Mouse (Mus musculus) liver, adult 2 months (tissue): ENCODE measurements around the gene Pdx1. TPM values are rescaled to one million over a fixed set of nuclear protein-coding genes. Genes with fewer than 3 reads are reported as not detected.

Experiments used
- DNase-seq: peaks from one replicate; pipeline ENCODE4 v3.0.0-alpha.2; 2011; ENCODE audit warnings: low read depth, low spot score; ENCODE audit errors: extremely low read depth
- H3K27ac ChIP-seq: fragments of 200-500 bp; replicated peaks from 2 replicates; pipeline ENCODE4 v1.5.1; 2012; ENCODE audit warnings: low read depth, mild to moderate bottlenecking, control low read depth, inconsistent platforms, low read length; ENCODE audit not compliant: insufficient read depth
- H3K27me3 ChIP-seq: fragments of 200-500 bp; 2 replicates; pipeline ENCODE4 v1.6.1; 2012; ENCODE audit warnings: mild to moderate bottlenecking, moderate library complexity, low read length, inconsistent platforms; ENCODE audit not compliant: control insufficient read depth, insufficient read depth
- H3K36me3 ChIP-seq: fragments of 200-500 bp; 2 replicates; pipeline ENCODE4 v1.6.1; 2012; ENCODE audit warnings: low read length, inconsistent platforms; ENCODE audit not compliant: control insufficient read depth, insufficient read depth
- H3K4me1 ChIP-seq: fragments of 200-500 bp; 2 replicates; pipeline ENCODE4 v1.6.1; 2011; ENCODE audit warnings: low read length; ENCODE audit not compliant: control insufficient read depth, insufficient read depth
- H3K4me3 ChIP-seq: fragments of 200-500 bp; 2 replicates; pipeline ENCODE4 v1.5.1; 2011; ENCODE audit warnings: low read depth, mild to moderate bottlenecking, control low read depth, low read length, moderate library complexity; ENCODE audit not compliant: insufficient read depth
- H3K79me2 ChIP-seq: fragments of 200-500 bp; 2 replicates; pipeline ENCODE4 v1.6.1; 2012; ENCODE audit warnings: inconsistent platforms, mild to moderate bottlenecking, low read length, moderate library complexity; ENCODE audit not compliant: control insufficient read depth, insufficient read depth
- H3K9ac ChIP-seq: fragments of 200-500 bp; 2 replicates; pipeline ENCODE4 v1.6.1; 2012; ENCODE audit warnings: low read depth, mild to moderate bottlenecking, control low read depth, inconsistent platforms, low read length
- CTCF ChIP-seq: fragments of 200-500 bp; IDR thresholded peaks from 2 replicates; pipeline ENCODE4 v1.5.1; 2011; ENCODE audit warnings: low read depth, low read length, control low read depth
- POLR2A ChIP-seq: fragments of 200-500 bp; IDR thresholded peaks from 2 replicates; pipeline ENCODE4 v1.6.1; 2011; ENCODE audit warnings: low read length, control low read depth; ENCODE audit not compliant: insufficient read depth; ENCODE audit errors: extremely low read depth
- WGBS: fragments of 180-500 bp; shearing (Covaris S2); methylation state at CpG from one replicate; pipeline ENCODE4 v1.1.7; 2018; 5-methylcytosine and 5-hydroxymethylcytosine counted together
- polyA plus RNA-seq: library from polyadenylated mRNA; depleted of rRNA; stranded (reverse); fragments of >200 nt; gene quantifications from 2 replicates; pipeline ENCODE4 v1.2.3, GENCODE M21; 2012
- total RNA-seq: library from RNA; depleted of rRNA; stranded (reverse); fragments of >200 nt; gene quantifications from 2 replicates; pipeline ENCODE4 v1.2.3, GENCODE M21; 2014

Gene Pdx1
- total and polyA plus RNA-seq, 2 experiments = not detected

DNA sequence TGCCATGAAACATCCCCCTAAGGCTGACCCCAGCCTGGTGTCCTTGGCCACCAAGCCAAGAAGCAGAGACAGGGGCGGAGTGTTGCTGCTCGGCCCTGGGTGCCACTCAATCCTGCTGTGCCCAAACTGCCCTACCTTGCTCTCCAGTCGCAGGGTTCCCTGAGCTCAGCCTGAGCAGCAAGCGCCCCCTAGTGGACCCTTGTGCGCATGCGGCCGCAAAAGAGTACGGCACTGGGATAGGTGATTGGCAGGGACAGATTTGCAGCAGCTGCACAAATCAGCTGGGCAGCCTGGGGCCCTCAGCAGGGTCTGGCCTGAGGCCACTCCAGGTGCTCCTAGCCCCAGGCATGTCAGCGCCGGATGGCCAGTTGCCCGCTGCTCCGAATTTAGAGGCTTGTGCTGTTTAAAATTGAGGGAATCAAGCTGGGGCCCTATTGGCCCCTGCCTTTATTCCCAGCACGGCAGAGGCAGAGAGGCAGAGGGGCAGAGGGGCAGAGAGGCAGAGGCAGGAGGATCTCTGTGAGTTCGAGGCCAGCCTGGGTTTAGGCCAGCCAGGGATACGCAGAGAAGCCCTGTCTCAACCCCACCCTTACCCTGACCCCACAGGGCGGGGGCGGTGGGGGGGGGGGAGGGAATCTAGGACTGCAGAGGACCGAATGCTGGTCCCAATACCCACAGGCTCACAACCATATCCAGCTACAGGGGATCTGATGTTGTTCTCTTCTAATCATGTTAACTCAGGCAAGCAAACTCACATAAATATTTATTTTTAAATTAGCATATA is 23.6 kb downstream of the Pdx1 start:
- H3K27ac ChIP-seq = no peak overlapping the region
- WGBS = 19% methylated on average over 18 of the region's 18 CpGs
- H3K27me3 ChIP-seq = peaks cover 12% of the 10 kb centered on the region; the same call in 1 of the 2 replicates
- TF ChIP-seq POLR2A (no peak), CTCF (peak; percentile 95)
- H3K9ac ChIP-seq = no peak overlapping the region
- no peaks in the 10 kb centered on the region for H3K36me3 ChIP-seq
- no peak overlapping the region for H3K4me3 ChIP-seq
- no peaks in the 10 kb centered on the region for H3K4me1 ChIP-seq
- peak; percentile 58 for DNase-seq
- H3K79me2 ChIP-seq = no peaks in the 10 kb centered on the region

DNA sequence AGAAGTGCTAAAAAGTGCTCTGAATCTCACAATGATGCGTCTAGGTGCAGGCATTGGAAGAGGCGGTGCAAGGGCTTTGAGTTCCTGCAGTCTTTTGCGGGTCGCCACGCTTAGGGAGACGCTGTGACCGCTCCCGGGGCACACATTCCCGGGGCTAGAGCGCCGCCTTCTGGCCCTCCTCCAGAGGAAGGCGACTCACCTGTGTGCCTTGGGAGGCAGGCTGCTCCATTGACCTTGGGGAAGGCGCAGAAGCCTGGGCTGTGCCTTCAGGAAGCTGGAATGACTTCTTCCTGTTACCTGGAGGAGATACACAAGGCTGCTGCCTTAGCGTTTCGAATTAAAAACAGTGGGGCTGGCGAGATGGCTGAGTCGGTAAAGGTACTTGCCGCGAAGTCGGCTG is 24.4 kb downstream of the Pdx1 start:
- DNase-seq = peak; percentile 28
- no peaks in the 10 kb centered on the region; the same call in 1 of the 2 replicates for H3K4me1 ChIP-seq
- H3K27ac ChIP-seq = no peak overlapping the region
- no peaks in the 10 kb centered on the region for H3K36me3 ChIP-seq
- peaks cover 10% of the 10 kb centered on the region; the same call in 1 of the 2 replicates for H3K27me3 ChIP-seq
- no peak overlapping the region for H3K4me3 ChIP-seq
- WGBS = 10% methylated on average over 20 of the region's 20 CpGs
- no peaks in the 10 kb centered on the region for H3K79me2 ChIP-seq
- peak; percentile 60 for TF ChIP-seq CTCF
- no peak for TF ChIP-seq POLR2A
- H3K9ac ChIP-seq = no peak overlapping the region

DNA sequence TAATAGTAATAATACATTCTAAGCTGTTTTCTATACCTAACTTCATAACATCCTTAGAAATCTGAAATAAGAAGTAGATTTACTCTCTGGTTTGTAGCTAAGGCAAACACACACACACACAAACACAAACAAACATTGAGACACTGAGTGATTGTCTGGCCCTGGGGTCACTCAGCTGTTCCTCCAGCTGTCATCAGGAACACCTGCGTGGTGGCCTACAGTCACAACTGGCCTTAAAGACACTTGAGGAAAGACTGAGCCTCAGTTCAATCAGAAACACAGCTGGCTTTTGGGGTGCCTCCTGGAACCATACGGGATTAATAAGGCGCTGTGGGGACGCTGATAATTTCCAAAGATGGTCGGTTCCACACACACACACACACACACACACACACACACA is 27.5 kb downstream of the Pdx1 start:
- no peak overlapping the region for H3K9ac ChIP-seq
- no peak overlapping the region for H3K4me3 ChIP-seq
- peaks cover 15% of the 10 kb centered on the region; the same call in 1 of the 2 replicates for H3K27me3 ChIP-seq
- peaks cover 3% of the 10 kb centered on the region for H3K4me1 ChIP-seq
- H3K36me3 ChIP-seq = no peaks in the 10 kb centered on the region
- WGBS = 79% methylated on average over 5 of the region's 5 CpGs
- DNase-seq = no peak
- H3K79me2 ChIP-seq = no peaks in the 10 kb centered on the region
- no peak overlapping the region for H3K27ac ChIP-seq
- TF ChIP-seq CTCF (no peak), POLR2A (no peak)

DNA sequence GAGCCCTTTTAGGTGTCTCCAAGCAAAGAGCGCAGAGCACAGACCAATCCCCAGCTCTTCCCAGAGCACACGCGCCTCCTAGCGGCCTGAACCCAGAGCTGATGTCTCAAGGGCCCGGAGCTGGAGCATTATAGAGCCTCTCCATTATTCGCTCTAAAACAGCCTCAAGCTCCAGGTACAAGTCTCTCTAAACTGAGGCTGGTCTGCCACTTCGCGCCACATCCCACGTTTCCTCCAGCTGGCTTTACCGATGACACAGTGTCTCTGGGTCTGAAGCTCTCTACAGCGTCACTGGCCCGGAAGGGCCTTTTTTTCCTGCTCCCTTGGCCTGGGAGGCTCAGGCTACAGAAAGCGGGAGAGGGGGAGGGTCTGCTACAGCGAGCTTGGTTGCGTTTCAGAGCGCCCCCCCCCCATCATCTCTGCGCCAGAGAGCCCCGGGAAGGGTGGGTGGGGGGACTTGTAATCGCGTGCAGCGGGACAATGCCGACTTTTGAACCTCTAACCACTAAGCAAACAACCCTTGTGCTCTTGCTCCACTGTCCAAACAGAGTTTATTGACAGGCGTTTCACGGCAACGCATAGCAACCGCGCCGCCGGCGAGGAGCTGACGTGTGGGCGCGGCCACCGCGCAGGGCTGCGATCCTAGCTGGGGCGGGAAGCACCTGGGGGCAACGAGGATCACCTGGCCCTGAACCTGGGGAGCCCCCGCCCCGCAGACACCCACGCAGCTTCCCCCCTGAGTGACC is 29.7 kb downstream of the Pdx1 start:
- no peaks in the 10 kb centered on the region for H3K79me2 ChIP-seq
- WGBS = under 1% methylated on average over 41 of the region's 41 CpGs
- H3K4me3 ChIP-seq = peak overlapping the region; percentile 46
- peaks cover 18% of the 10 kb centered on the region; the same call in 1 of the 2 replicates for H3K27me3 ChIP-seq
- peaks cover 3% of the 10 kb centered on the region for H3K4me1 ChIP-seq
- no peaks in the 10 kb centered on the region for H3K36me3 ChIP-seq
- H3K27ac ChIP-seq = peak overlapping the region; percentile 54
- peak overlapping the region; percentile 43 for H3K9ac ChIP-seq
- TF ChIP-seq CTCF = peak; percentile 85
- no peak for TF ChIP-seq POLR2A
- peak; percentile 90 for DNase-seq

DNA sequence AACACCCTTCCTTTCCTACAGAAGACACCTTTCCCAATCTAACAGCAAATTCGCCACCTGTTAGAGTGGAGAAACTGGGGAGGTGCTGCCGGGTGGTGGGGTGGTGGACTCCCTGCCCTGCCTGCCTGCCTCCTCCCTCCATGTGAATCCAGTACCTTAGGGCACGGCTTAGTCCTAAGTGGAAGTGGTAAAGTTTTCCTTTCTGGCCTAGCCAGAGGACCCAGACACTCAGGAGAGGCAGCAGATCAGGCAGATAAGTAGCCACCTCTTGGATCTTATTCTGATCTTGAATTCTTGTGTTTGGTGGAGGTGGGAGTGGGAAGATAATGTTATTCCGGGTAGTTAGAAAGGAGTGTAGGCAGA is 30.2 kb downstream of the Pdx1 start:
- 2% methylated on average over 4 of the region's 4 CpGs for WGBS
- Histone ChIP-seq H3K4me1 (peaks cover 3% of the 10 kb centered on the region), H3K27me3 (peaks cover 22% of the 10 kb centered on the region; the same call in 1 of the 2 replicates), H3K36me3 (no peaks in the 10 kb centered on the region), H3K4me3 (peak overlapping the region; percentile 23; the same call in 1 of the 2 replicates), H3K79me2 (no peaks in the 10 kb centered on the region), H3K9ac (0 out of 2 replicates have a peak overlapping the region, but pooled peaks have one; percentile 23), H3K27ac (no peak overlapping the region)
- no peak for DNase-seq
- no peak for TF ChIP-seq CTCF
- TF ChIP-seq POLR2A = no peak
